Mouse (Mus musculus): ENCODE measurements around the gene Actr10.

Gene Actr10

DNA sequence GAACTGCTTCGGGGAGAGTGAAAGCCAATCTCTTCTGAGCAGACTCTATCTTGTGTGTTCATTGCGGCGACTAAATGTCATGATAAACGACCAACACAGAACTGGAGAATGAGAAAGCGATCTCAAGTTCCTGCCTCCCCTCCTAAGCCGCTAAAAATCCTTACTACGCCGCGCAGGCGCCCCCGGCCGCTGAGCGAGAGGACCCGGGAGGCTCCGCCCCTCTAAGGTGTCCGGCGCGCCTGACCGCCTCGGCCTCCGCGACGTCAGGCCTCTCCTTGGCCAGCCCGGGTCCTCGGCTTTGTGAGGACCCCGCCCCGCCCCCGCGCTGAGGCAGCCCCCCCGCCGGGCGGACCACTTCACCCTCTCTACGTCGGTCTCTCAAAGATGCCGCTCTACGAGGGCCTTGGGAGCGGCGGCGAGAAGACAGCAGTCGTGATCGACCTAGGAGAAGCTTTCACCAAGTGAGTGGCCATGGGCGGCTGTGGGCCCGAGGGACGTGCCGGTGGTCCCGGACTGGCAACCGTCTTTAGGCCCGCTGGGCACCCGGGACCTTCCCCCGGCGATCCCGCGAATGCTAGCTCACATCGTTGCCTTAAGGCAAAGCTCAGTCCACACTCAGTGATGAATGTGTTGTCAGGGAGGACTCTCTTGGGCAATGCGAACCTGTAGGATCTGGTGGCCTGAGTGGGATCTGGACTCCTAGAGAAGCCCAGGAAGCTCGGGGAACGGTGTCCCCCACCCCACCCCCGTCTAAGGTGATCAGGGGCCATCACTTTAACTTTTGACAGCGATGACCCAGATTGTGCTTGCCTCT is at the start of gene Actr10:
TSS of gene Actr10 (plus strand) at position 287 of the 814 bp plus-strand sequence.
- DNase-seq = peak; percentile 95

DNA sequence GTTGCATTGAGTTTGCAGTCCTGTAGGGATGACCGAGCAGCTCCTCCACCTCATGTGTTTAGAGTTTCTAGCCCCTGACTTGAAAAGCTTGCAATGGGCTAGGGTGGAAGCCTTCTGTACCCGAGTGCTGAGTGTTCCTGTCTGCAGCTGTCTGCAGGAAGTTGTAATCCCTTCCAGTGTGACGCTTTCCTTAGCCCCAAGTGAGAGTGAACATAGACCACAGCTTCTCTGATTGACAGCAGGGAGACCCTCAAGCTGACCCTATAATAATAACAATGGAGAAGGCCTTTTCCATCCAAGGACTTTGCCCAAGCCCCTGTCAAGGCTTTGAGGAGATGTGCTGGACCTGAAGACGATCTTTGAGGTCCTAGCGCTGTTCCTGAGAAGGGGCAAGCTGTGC is 47.3 kb upstream of the Actr10 start:
- no peak for DNase-seq

DNA sequence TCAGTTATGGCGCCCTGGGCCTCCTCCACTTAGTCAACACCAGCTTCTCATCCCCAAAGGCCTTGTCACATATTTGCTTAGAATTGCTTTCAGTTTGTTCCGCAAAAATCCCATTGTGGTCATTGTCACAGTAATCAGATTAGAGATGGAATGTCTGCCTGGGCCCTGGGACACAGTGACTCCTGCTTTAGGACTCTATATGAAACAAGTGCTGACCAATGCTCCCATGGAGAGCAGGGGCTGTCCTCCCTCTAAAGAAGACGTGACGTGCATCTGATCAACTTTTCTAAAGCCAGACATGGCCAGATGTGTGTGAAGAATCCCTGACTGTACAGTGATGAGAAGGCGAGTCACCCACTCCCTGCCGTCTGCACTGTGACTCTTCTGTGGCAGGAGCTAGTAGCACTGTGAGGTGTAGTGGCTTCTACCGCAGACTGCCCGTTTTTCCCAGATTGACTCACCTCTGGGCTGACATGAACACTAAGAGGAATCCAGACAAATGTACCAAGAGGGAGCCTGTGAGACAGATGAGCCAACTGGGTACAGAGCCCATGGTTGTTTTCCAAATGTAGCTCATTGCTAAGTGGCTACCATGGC is 46.7 kb upstream of the Actr10 start:
- no peak for DNase-seq

DNA sequence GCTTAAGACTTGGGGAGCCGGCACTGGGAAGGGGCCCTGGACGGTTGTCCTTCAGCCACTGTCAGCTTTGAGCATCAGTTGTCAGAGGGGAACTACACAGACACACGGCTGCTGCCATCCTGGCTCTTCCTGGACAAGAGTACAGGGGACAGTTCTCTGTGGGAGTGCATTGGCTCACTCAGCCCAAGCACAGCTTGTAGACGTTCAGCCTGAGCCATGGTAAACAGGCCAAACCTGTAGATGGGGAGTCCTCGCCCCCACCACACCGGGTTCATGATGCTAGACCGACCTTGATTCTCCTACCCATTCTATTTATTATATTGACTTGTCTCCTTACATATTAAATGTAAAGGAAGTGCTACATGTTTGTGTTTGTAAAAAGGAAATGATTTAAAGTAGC is 42.4 kb upstream of the Actr10 start:
- DNase-seq = no peak

DNA sequence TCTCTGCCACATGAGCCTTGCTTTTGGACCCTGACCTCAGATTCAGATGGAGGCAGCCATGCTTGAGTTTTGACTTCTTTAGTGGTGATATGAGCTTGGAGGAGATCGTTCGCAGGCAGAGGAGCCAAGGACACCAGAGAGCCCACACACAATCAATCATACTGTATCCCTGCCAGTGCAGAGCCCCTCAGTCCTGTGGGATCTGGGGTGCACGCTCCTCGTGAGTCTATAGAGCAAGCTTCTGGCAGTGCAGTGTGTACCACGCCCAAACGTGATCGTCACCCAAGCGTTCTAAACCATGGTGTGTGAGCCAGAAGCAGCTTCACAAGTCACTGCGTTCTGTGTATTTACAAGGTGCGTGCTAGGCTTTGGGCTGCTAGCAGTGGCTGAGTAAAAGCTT is 41.6 kb upstream of the Actr10 start:
- no peak for DNase-seq

DNA sequence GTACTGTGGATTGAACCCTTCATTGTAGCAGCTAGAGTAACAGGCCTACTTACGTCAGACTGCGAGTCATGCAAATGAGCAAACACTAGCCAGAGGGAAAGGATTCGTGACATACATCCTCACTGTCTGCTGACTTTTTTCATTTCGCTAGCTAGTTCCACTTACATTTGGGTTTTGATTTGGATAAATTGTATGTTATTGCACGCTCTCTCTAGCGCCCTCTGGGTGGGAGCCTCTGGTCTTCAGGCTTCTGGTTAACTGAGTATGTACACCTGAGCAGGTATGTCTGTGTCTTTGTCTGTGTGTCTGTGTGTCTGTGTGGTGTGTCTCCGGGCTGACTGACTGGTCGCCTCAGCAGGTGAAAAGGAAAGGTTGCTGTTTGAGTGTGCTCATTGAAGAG is 40.2 kb upstream of the Actr10 start:
- peak; percentile 26 for DNase-seq

DNA sequence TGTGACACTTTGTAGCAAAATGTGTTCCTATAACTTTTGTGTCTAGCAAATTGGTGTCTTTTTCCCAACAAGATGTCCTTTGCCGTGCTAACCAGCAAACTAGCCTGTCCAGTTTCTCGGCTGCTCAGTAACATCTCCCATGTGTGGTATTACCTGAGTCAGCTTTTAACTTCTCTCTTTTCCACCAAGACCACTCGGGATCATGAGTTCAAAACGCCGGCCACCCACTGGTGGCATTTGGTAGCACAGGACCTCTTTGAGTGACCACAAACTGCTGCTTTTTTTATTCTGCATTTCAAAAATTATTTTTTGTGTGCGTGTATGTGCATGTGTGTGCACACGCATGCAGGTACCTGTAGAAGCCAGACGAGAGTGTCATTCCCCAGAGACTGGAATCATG is 39.2 kb upstream of the Actr10 start:
- DNase-seq = no peak

DNA sequence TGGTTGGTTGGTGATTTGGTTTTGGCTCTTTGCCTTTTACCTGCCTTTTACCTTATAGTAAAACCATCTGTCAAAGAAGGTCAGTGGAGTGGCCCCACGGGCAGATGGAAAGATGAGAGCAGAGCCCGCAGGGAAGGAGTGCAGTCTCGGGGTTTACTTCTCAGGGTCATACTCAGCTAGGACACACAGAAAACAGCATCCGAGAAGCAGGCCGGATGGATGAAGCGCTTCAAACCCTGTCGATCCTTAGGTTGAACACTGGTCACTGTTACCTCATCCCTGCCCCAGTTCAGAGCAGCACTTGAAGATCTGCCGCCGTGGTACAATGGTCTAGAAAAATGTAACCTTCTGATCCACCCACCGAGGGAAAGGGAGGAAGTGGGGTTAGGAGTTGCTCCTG is 33.2 kb upstream of the Actr10 start:
- no peak for DNase-seq

DNA sequence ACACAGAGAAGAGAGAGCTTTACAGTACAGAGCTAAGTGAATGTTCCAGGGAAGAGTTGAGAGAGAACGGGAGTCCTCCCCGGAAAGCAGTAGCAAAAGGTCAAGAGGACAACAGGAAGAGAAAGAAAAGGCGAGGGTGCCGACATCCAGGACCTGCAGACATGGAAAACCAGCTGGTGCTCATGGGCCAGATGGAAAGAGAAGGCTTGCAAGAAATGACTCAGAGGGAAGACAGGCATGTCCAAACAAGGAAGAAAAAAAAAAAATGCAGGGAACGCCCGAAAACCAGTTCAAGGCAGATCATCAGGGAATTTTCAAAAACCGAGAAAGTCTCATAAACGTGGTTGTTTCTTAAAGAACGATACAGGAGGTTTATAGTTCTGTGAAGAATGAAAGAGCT is 30.8 kb upstream of the Actr10 start:
- no peak for DNase-seq

DNA sequence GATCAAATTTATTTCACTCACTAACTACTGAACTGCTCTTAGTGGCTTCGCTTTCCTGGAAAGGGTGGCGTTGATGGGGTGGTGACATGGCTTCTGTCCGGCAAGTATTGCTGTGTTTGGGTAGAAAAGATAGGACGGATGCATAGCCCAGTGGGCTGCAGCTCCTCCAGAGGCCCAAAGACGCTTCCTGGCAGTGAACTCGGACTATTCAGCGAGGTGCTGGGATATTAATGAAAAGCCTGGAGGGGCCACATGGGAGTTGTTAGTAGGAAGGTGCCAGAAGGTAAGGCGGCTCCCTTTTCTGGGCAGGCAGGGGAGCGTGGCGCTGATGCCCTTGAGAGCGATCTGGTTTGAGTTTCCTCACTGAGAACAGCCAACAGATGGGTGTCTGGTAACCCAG is 30.0 kb upstream of the Actr10 start:
- no peak for DNase-seq

DNA sequence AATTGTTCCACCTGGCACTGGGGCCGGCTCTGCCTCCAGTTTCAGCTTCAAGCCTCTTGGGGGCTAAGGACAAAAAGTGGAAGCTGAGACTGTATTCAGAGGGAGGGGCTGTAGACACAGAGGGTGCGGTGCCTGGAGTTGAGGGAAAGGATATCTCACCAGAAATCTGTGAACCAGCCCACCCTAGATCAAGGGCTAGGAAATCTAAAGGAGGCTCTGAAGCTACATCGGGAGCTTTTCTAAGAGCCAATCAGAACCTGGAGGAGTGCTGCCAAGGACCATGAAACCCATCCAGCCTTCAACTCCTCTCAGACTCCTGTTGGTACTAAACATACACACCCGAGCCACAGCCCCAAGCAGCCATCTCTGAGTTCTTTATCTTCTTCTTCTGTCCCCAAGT is 29.6 kb upstream of the Actr10 start:
- DNase-seq = no peak

DNA sequence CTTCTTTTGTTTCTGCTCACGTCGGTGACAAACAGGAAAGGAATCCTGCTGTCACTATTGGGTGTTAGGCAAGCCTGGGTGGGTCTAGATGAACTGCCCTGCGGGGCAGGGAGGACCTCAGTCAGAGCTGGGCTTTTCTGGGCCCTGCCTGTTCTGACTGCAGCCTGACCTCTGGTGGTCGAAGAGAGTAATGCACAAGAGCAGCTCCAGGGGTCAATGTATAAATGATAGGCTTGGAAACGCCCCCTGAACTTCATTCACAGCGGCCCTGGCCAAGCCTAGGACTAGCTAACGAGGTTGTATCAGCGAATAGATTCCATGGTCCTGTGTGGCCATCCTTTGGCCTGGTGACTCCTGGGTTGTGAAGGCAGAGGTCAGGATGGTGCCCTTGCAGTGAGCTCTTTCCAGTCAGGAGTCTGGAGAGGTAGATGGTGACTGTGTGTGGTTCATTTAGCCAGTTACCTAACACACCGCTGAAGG is 27.4 kb upstream of the Actr10 start:
- DNase-seq = peak; percentile 91

DNA sequence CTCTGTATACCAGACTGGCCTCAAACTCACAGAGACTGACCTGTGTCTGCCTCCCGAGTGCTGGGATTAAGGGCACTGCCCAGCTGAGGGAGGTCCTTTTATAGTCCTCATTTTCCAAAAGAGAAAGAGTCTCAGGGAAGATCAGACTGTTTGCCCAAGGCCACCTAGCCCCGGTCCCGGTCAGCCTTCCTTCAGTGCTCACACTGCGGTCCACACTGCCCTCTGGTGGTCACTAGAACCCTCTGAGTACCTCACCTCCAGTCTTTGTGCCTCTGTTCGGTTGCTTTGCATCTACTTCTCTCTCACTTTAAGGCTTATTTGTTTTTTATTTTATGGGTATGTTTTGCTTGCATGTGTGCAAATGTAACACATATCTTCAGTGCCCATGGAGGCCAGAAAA is 26.6 kb upstream of the Actr10 start:
- peak; percentile 84 for DNase-seq

DNA sequence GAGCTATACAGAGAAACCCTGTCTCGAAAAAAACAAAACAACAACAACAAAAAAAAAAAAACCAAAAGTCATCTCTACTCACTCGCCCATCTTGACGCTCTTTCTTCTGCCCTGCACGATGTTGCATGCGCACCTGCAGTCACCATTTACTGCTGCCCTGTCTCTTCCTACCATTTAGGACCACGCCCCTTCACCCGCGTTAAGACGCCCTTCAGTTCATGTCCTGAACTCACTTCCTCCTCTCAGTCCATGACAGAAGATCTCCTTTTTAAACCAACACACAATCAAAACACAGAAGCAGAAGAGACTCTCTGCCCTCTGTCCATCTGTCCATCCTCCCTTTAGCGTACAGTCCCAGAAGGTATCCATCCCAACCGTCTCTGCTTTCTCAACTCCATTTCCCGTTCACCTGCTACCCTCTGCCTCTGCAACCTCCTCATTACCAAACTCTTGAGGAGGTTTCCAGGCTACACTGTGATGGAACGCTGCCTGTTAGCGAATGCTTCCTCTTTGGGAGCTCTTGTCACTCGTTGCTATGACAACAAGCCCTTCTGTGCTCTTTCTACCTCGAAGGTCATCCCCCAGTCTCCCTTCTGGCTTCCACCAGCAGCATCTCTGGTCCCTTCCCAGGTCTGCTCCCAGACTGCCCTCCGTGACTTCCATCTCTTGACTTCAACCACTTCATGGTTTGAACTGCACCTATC is 25.8 kb upstream of the Actr10 start:
- DNase-seq = no peak

DNA sequence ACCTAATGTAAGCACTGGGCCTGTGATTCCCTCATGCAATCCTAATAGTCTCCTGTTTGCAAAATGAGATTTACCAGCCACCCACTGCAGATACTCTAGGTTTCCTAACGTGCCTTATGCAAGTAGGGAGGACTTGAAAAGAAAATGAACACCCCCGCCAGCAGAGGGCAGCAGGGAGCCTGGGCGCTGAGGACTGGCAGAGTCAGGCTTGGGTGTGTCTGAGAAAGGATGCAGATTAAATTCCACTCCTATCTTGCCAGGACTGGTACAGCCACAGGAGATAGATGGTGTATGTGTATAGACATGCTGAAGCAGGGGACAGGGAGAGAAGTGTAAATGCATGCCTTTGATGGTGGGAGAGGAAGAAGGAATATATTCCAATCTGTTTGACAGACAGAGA is 24.2 kb upstream of the Actr10 start:
- DNase-seq = peak; percentile 53

DNA sequence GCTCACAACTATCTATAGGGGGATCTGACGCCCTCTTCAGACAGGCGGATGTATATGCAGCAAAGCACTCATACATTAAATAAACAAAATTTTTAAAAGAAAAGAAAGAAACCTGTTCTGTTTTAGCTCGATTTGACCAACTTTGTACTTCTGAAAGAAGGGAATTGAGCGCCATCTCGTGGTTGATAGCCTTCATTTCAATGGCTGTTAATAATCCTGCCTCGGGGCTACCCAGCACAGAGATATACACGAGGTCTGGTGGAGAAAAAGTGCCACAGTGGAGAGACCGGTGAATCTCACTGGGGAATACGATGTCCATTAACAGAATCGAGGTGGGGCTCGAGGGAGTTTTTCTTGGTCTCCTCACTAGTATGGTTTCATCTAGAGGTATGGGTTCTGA is 23.3 kb upstream of the Actr10 start:
- peak; percentile 72 for DNase-seq

DNA sequence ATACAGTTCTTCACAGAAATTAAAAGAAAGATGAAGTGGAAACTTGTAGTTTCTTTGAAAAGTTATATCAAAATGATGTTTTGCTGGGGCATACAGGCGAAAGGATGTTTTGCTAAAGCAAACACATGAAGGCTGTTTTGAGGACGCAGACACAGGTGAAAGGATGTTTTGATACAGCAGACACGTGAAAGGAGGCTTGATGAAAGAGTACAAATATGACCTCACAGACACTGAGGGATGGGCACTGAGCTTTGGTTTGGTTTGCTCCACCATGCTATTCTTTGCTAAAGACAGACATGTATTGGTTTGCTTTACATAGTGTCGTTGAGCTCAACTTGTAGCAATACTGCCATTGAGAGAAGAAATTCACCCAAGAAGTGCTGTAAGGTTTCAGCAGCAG is 7.9 kb upstream of the Actr10 start:
- DNase-seq = no peak

DNA sequence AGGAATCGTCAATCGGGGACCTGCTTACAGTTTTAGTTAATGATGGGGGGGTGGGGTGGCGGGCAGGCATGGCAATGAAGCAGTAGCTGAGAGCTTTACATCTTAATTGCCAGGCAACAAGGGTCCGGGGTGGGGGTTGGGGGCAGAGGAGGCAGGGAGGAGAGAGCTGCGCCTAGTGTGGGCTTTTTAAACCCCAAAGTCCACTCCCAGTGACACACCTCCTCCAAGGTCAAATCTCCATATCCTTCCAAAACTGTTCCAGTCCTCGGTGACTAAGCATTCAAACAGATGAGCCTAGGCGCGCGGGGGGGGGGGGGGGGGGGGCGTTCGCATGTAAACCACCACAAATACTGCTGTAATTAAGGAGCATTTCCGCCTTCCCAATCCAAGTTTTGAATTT is 507 bp upstream of the Actr10 start:
- no peak for DNase-seq

DNA sequence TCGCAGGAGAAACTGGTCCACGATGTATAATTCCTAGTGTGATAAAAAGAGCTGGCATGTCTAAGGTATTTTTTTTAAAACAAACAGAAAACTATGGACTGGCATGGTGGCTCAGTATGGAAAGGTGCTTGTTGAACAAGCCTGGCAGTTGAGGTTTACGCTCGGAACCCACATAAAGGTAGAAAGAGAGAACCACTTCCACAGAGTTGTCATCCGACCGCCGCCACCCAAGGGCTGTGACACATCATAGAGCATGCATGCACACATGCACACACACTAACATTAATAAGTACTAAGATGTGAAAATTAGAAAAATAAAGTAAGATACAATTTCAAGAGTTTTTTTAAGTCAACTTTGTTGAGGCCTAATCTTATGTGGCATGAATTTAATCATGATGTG is 3.1 kb downstream of the Actr10 start:
- no peak for DNase-seq

DNA sequence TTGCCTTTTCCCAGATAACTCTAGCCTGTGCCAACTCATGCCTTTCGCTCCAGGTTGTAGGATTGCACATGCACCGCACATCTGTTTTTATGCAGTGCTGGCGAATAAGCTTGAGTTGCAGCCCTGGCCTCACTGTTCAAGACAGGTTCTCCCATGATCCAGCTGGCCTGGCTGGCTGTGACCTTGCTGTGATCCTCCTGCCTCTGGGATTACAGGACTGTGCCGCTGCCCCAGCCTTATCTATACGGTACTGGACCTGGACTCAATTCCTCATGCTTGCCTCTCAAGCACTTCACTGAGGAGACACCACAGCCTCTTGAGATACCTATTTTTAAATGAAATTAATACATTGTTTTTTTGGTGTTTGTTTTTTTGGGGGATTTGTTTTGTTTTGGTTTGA is 6.5 kb downstream of the Actr10 start:
- DNase-seq = no peak

DNA sequence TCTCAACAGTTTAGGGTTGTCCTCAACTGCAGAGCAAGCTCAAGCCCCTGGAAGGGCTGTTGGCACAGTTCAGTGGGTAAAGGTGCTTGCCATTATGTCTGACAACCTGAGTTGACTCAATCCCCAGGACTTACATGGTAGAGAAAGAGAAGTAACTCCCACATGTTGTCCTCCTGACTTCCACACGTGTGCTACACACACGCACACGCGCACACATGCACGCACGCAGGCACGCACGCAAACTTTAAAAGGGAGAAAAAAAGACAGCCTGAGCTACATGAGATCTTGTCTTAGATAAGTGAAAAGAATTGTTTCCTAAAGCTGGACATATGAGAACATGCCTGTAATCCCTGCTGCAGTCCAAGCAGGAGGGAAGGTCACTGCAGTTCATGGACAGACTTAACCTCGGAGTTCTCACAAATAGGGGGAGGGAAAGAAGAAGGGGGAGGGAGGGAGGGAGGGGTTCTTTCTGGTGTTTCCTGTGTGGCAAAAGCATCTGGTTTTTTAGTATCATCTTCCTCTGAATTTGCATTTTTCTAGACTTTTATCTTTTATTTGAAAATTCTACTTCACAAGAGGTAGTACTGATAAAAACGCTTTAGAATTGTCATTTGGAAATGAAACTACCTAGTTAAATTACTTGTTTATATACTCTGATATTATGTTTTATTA is 9.1 kb downstream of the Actr10 start:
- DNase-seq = no peak

DNA sequence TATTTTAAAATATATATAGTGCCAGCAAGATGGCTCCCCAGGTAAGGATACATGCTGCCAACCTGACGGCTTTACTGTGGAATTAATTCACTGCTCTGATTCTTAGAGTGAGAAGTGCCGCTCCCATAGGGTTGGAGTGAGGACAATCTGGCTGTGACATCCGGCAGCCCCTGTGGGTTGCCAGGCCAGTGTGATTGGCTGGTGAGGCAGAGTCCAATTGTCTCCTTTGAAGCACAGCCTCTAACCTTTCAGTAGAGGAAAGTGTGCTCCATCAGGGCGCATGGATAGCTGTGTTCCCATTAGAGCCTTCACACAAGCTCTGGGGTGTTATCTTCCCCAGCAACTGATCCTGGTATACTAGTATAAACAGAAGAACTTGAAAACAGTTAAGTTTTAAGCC is 21.0 kb downstream of the Actr10 start:
- DNase-seq = no peak

DNA sequence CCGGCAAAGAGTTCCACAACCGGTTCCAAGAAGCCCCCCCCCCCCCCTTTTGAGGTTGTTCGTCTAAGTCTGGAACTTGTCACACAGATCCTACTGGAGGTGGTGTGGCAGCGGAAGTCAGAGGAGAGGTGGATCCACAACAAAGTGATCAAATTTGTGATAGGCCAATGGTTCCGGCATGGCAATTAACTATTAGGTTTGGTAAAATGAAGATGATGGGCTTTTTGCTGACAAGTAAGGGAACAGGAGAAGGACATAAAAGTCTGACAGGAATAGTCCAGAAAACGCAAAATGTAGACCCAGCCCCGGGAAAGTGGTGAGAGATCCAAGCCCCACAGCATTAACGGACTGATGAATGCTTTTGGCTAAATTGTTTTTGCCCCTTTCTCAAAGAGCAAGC is 29.9 kb downstream of the Actr10 start:
- DNase-seq = peak; percentile 22

Data from retina, postnatal 1 day (tissue).